Mouse (Mus musculus) G1E (cell line): ENCODE results near the gene Fbxl20. TPM values are rescaled to one million over a fixed set of nuclear protein-coding genes. Genes with fewer than 3 reads are reported as not detected.
"Not testable (repeated sequence)": the region's sequence is repeated elsewhere in the genome, so short reads cannot be mapped to it uniquely, and the experiment has no call there.

Experiments
- ATAC-seq: 2 replicates; pipeline ENCODE4 v1.8.0; 2016; ENCODE audit warnings: mild to moderate bottlenecking; ENCODE audit not compliant: insufficient number of reproducible peaks, poor library complexity, low FRiP score, severe bottlenecking; ENCODE audit errors: extremely low read depth
- DNase-seq: peaks from one replicate; pipeline ENCODE4 v3.0.0; 2012; ENCODE audit warnings: low spot score
- H3K27me3 ChIP-seq: 2 replicates; pipeline ENCODE4 v1.6.1; 2012; ENCODE audit warnings: mild to moderate bottlenecking, low read length, inconsistent platforms; ENCODE audit not compliant: insufficient read depth
- H3K36me3 ChIP-seq: replicated peaks from 2 replicates; pipeline ENCODE3; 2012; ENCODE audit warnings: mild to moderate bottlenecking, inconsistent platforms
- H3K4me1 ChIP-seq: 2 replicates; pipeline ENCODE4 v1.6.1; 2012; ENCODE audit warnings: low read depth, low read length, inconsistent platforms, mixed read lengths; ENCODE audit not compliant: insufficient read depth
- H3K4me3 ChIP-seq: 2 replicates; pipeline ENCODE4 v1.5.1; 2012; ENCODE audit warnings: low read depth, mild to moderate bottlenecking, inconsistent platforms, low read length, moderate library complexity, mixed read lengths
- H3K9me3 ChIP-seq: replicated peaks from 2 replicates; pipeline ENCODE4 v1.6.1; 2012; ENCODE audit warnings: inconsistent platforms
- CTCF ChIP-seq: IDR thresholded peaks from 2 replicates; pipeline ENCODE4 v1.5.1; 2012; ENCODE audit warnings: low read depth, low read length, inconsistent platforms, mixed read lengths
- GATA1 ChIP-seq: IDR thresholded peaks from 2 replicates; pipeline ENCODE4 v1.6.1; 2012; ENCODE audit warnings: borderline replicate concordance, low read length, inconsistent platforms, mixed read lengths
- GATA2 ChIP-seq: IDR thresholded peaks from 2 replicates; pipeline ENCODE4 v1.6.1; 2012; ENCODE audit warnings: low read depth, low read length, inconsistent platforms, borderline replicate concordance
- POLR2AphosphoS5 ChIP-seq: IDR thresholded peaks from 2 replicates; pipeline ENCODE4 v1.6.1; 2012; ENCODE audit warnings: low read depth, low read length, inconsistent platforms; ENCODE audit not compliant: insufficient replicate concordance
- TAL1 ChIP-seq: conservative IDR thresholded peaks from 2 replicates; pipeline ENCODE4 v1.6.1; 2012; ENCODE audit warnings: low read depth, low read length, inconsistent platforms, mixed read lengths
- polyA plus RNA-seq: library from polyadenylated mRNA; stranded (reverse); fragments of >175 nt; gene quantifications from 2 replicates; pipeline ENCODE4 v1.2.3, GENCODE M21; 2012
- total RNA-seq, 2 experiments: library from RNA; stranded (forward) in 1 of 2; stranded (reverse) in 1 of 2; fragments of 200-1000 nt in 1 of 2; fragments of >200 nt in 1 of 2; fragmentation: Nextera tagmentation in 1 of 2; gene quantifications; 2 replicates each; pipeline ENCODE4 v1.2.3; 2014 to 2017

Gene Fbxl20
- total RNA-seq (2014; fragmentation: Nextera tagmentation) (43.7 and 55.3 TPM in 2 replicates), total RNA-seq (2017) (22.4 and 23.7 TPM in 2 replicates), polyA plus RNA-seq (12.9 and 13.2 TPM in 2 replicates)

DNA sequence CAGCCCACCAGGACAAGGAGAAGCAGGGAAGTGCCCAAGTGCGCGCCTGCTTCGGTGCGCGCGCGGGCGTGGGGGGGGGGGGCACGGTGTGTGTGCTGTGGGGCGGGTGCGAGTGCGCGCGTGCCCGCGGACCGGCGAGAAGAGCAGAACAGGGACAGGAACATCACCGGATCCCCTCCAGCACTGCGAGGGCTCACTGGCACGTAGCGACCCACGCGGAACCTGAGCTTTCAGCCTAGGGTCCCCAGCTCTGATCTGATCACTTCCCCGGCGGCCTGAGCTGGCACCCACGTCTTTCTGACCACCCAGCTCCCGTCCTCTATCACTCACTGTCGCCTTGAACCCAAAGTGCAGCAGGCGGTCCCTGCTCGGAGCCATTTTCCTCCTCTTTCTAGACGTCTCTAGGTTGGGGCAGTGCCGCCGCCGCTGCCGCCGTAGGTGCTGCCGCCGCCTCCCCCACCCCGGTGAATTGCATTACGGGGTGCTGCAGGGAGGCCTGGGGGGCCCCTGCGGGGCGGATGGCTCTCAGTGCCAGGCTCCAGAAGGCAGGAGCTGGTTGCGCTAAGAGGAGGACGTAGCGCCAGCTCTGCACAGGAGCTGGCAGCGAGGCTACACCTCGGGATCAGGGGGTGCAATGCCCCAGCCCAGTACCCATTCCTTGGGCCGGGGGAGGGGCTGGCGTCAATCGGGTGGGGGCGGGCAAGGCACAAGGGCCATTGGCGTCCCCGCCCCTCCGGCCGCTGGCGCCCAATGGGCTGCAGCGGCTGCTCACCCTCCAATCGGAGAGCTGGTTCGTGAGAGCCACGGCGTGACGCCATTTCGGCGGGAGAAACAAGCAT is at the start of gene Fbxl20:
TSS of gene Fbxl20 (minus strand) at position 618 of the 839 bp plus-strand sequence.
- H3K27me3 ChIP-seq, result no peaks in the 10 kb centered on the region
- TF ChIP-seq CTCF (no peak), POLR2AphosphoS5 (no peak), TAL1 (no peak), GATA1 (no peak), GATA2 (no peak)
- peak; percentile 84 for ATAC-seq

GRCm38 (mm10) chr11:98192901-98193805 is 43.0 kb upstream of the Fbxl20 start, which contains the start of gene Med1:
Med1 (minus strand) TSS chr11:98193293.
- no peaks in the 10 kb centered on the region for H3K27me3 ChIP-seq
- H3K4me3 ChIP-seq, result peak within 1 kb of the TSS; percentile 94
- H3K36me3 ChIP-seq, result peaks cover 32% of the 10 kb centered on the region
- H3K4me1 ChIP-seq, result peaks cover 30% of the 10 kb centered on the region
- H3K9me3 ChIP-seq, result no peaks in the 10 kb centered on the region
- peak; percentile 91 for DNase-seq
- TF ChIP-seq GATA2, result no peak
- no peak for TF ChIP-seq POLR2AphosphoS5
- no peak for TF ChIP-seq CTCF
- no peak for TF ChIP-seq GATA1
- TF ChIP-seq TAL1, result no peak
- ATAC-seq, result peak; percentile 86

More for the DNA sequence above, at the start of gene Fbxl20:
- H3K36me3 ChIP-seq, result peaks cover 30% of the 10 kb centered on the region
- peak within 1 kb of the TSS; percentile 95 for H3K4me3 ChIP-seq
- peak; percentile 93 for DNase-seq
- no peaks in the 10 kb centered on the region for H3K9me3 ChIP-seq
- H3K4me1 ChIP-seq, result peaks cover 31% of the 10 kb centered on the region

DNA sequence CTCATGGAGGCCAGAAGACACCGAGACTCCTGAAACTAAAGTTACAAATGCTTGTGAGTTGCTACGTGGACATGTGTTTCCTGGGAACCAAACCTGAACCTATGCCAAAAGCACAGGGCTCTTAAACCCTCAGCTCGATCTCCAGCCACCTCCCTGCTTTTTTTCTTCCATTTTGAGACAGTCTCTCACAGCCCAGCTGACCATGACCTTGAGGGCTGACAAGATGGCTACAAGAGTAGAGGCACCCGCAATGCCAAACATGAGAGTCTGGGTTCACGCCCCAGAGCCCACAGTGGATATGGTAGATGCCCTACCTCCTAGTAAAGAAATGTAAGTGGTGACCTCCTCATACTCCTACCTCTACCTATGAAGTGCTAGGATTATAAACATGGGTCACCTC is 40.6 kb upstream of the Fbxl20 start:
- Histone ChIP-seq H3K4me3 (no peak overlapping the region), H3K4me1 (peaks cover 34% of the 10 kb centered on the region), H3K27me3 (no peaks in the 10 kb centered on the region), H3K9me3 (no peaks in the 10 kb centered on the region), H3K36me3 (peaks cover 53% of the 10 kb centered on the region)
- DNase-seq (no peak), ATAC-seq (no peak)
- TF ChIP-seq CTCF (no peak), TAL1 (no peak), GATA1 (no peak), POLR2AphosphoS5 (no peak), GATA2 (no peak)

GRCm38 (mm10) chr11:98187640-98188395 is 37.6 kb upstream of the Fbxl20 start:
- TF ChIP-seq CTCF, result no peak
- no peak for TF ChIP-seq GATA2
- ATAC-seq (no peak), DNase-seq (no peak)
- H3K36me3 ChIP-seq, result peaks cover 81% of the 10 kb centered on the region
- peaks cover 31% of the 10 kb centered on the region for H3K4me1 ChIP-seq
- no peaks in the 10 kb centered on the region for H3K27me3 ChIP-seq
- no peak overlapping the region for H3K4me3 ChIP-seq
- no peaks in the 10 kb centered on the region for H3K9me3 ChIP-seq

- not testable (repeated sequence) for ATAC-seq, DNase-seq, H3K4me3 ChIP-seq, H3K27me3 ChIP-seq, H3K9me3 ChIP-seq, H3K4me1 ChIP-seq
- H3K36me3 ChIP-seq, result peaks cover 91% of the 10 kb centered on the region
Observed at GRCm38 (mm10) chr11:98182149-98182548, 31.9 kb upstream of the Fbxl20 start.

GRCm38 (mm10) chr11:98168400-98168799 is 18.2 kb upstream of the Fbxl20 start:
- TF ChIP-seq TAL1 (no peak), CTCF (no peak)
- Histone ChIP-seq H3K9me3 (no peaks in the 10 kb centered on the region), H3K4me3 (no peak overlapping the region), H3K27me3 (no peaks in the 10 kb centered on the region), H3K36me3 (peaks cover 89% of the 10 kb centered on the region), H3K4me1 (no peaks in the 10 kb centered on the region)
- DNase-seq, result no peak
- no peak for ATAC-seq
